Mouse (Mus musculus): ENCODE measurements around the gene Nup62.

The Nup62 gene

DNA sequence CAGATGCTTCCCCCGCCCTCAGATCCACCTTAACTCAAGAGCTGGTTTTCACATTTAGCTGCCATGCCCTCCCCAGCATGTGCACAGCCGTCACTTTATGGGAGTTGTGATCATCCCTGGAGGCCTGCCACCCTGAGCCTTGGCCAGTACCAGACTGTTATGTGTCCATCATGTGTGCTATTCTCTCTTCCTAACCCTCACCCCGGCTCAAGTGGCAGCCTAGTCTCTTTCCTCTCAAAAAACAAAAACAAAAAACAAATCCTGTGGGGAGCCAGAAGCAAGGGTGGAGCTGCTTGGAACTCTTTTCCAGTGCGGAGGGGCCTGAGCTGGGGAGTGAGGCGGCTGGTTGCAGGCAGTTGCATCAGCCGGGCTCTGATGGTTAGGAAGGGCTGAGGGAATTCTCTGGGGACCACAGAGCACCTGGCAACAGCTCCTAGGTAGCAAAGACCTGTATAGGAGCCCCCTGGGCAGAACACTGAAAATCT, 2.9 kb downstream of the Nup62 start:
- no peak for DNase-seq (ENCODE audit: low spot score in 2 of 2)

DNA sequence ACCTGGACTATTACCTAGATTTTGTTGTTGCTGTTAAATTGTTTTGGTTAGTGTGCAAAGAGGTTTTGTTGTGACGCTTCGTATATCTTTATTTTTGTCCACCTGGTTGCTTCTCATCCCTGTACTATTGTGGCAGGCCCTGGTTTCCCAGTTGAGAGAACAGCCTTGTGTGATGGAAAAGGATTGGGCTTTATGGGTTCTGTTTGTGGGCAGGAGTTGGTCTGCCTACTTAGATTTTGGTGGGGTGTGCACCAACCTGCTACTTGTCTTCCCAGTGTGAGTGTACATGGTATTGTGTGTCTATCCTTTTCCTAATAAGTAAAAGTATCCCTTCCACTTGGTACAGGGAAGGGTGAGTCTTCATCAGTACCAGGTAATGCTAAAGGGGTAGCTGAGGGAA, 3.5 kb downstream of the Nup62 start:
- no peak for DNase-seq (ENCODE audit: low spot score in 2 of 2)

DNA sequence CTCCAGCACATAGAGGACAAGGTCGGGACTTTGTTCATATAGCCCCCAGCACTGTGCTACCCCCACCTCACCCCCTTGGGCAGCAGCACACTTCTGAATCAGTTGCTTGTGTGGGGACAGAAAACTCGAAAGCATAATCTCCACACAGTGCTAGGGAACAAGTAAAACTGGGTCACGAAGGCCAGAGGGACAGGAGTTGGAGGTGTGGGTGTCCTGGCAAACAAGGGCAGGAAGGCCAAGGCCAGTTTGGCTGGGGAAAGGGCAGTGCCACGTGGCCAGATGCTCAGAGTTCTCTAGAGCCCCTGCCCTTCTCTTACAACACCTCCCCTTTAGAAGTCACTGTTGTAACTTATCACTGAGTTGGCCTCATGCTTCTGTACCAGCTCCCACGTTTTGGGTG, 4.0 kb downstream of the Nup62 start:
- DNase-seq (ENCODE audit: low spot score in 2 of 2): no peak

DNA sequence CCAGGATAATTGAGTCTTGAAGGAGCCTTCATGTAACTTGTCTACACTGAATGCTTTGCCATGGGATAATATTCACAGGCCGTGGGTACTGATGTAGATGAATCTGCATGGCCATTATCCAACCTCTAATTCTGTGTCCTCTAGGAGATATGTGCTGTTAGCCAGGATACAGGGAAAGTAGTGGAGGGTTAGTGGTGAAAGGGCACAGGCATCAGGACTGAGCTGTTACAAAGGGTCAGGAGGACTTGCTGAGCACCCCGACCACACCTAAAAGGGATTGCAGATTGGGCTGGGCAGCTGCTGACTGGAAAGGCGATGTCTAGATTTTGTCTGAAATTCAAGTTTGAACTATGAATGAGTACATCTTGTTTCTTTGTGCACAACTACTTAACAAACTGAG, 4.6 kb downstream of the Nup62 start:
- DNase-seq (ENCODE audit: low spot score in 2 of 2): no peak

DNA sequence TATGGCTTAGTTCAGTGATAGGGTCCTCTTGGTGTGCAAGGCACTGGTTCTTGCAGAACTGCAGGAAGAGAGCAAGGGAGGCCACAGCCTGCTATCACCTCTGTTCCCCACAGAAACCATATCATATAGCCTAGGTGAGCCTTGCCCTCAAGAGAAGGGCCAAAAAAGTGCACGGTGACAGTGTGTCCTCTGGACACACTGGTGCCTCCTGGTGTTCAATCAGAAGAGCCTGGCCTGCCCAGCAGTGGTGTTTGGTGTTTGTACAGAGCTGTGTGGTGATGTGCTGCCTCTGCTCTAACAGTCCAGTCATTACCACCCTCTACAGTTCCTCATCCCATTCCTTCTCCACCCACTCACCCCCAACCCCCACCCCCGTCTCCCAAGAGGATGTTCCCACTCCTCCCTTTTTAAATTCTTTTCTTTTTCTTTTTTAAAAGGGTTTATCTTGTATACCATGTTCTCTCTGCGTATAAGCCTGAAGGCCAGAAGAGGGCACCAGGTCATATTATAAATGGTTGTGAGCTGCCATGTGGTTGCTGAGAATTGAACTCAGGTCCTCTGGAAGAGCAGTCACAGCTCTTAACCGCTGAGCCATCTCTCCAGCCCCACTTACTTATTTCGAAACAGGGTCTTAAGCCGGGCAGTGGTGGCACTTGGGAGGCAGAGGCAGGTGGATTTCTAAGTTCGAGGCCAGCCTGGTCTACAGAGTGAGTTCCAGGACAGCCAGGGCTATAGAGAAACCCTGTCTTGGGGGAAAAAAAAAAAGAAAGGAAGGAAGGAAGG, 6.0 kb downstream of the Nup62 start:
- DNase-seq (ENCODE audit: low spot score in 2 of 2): peak in 1 of 2 experiments; percentile 24

DNA sequence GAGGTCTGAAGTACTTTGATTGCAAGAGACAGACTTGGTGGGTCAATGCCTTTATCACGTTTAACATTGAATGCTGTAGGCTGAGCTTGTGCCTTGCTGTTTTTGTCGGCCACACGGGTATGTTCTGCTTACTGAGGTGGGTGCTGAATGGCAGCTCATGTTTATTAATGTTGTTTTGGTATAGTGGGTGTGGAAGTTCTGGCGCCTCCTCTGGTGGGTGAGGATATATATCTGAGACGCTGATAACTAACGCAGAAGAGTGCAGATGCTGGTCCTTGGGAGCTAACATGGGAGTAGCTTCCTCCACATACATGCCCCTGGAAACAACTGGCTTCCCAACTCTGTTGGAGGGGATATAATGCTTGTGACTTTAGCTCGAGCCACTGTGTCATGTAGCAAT, 7.5 kb downstream of the Nup62 start:
- no peak for DNase-seq (ENCODE audit: low spot score in 2 of 2)

DNA sequence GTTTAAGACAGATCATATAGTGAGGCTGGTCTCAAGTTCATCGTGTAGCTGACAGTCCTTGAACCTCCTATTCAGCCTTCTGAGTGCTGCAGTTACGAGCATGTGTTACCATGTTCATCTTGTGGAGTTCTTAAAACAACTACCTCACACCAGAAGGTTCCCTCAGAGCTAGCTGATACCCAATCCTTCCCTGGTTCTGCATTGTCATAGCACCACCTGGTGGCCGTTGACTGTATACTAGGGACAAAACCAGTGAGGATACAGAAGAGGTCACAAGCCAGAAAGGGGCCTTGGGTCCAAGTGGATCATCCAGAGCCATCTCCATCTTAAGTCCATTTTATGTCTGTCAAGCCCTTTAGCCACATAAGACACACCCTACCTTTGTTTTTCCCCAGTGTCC, 9.0 kb downstream of the Nup62 start:
- peak; percentile 76 to 82 for DNase-seq (ENCODE audit: low spot score in 2 of 2)

DNA sequence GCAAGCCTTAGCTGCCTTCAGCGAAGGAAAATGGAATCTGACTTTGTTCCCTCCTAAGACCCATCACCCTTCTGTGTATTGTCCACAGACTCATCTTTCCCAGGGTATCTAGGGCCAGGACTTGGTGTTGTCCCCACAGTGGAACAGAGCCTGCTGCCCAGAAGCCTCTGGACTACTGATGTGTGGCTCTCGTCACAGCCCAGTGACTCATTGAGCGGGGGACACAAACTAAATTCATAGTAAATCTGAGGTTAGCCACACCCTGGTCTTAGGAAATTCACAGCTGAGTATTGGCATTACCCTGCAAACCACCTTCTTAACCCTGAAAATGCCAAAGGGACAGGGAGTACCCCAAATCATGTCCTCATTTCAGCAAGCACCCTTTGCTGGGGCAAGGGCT, 10.9 kb downstream of the Nup62 start:
- DNase-seq (ENCODE audit: low spot score in 2 of 2): peak in 1 of 2 experiments; percentile 65

DNA sequence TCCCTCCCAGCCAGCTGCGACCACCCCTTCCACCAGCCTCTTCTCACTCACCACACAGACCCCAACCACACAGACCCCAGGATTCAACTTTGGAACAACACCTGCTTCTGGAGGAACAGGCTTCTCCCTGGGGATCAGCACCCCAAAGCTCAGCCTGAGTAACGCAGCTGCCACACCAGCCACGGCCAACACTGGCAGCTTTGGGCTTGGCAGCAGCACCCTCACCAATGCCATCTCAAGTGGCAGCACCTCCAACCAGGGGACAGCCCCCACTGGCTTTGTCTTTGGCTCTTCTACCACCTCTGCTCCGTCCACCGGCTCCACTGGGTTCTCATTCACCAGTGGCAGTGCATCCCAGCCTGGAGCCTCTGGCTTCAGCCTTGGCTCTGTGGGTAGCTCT, 12.8 kb downstream of the Nup62 start:
- no peak for DNase-seq (ENCODE audit: low spot score in 2 of 2)

DNA sequence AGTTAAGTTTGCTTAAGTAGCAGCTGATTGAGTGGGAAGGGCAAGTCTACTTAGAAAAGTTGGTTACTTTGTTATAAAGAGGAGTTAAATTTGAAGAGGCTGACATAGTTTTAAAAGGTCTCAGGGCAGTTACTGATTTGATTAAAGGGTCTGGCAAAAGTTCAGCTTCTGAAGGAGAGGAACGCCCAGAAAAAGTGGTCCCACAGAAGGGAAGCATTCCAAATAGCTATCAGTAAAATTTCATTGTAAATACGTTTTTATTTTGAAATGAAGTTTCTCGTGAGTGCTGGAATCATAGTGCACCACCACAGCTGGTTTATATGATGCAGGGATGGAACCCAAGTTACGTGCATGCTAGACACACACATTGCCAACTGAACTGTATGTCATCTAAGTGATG, 16.9 kb downstream of the Nup62 start:
- DNase-seq (ENCODE audit: low spot score in 2 of 2): no peak

DNA sequence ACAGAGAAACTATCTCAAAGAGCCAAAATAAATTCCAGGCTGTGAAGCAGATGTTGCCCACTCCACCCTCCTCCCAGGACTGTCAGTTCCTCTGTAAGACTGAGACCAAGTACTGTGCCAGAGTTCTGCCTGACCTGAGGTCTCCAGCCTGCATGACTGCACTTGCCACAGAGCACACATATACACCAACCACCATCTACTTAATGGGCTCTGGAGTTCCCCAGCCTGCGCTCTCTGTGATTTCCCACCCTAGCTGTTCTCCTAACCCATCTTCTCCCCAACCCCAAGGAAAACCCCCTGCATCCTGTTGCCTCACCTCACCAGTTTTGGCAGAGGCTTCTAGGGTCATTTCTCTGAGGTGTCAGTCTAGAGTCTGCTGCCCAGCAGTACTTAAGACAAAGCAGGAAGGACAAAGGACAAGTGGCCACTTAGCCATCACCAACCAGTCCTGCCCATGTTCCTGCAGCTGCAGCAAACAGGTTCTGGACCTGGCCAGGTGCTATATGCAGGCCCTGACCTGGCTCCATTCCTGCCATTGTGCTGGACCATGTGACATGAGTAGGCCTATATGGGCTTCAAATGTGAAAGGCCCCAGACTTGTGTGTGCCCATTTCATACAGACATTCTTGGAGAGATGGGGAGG, 19.6 kb downstream of the Nup62 start:
- peak; percentile 59 to 70 for DNase-seq (ENCODE audit: low spot score in 2 of 2)

DNA sequence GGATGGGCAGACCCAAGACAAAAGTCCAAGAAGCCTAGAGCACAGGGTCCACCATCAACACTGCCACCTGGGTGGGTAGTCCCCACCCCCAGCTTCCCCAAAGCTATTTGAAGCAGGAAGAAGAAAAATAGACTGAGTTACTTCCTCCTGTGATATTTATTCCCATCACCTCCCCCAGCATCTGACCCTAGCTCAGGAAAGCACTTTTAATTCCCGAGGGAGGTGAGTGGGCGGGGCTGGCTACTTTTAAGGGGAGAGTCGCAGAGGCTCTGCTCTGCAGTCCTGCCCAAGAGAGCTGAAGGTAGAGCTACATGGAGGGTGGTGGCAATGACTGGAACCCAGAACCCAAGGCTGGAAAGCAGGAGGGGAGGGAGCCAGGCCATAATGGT, 20.1 kb downstream of the Nup62 start:
- DNase-seq (ENCODE audit: low spot score in 2 of 2): peak in 1 of 2 experiments; percentile 53

DNA sequence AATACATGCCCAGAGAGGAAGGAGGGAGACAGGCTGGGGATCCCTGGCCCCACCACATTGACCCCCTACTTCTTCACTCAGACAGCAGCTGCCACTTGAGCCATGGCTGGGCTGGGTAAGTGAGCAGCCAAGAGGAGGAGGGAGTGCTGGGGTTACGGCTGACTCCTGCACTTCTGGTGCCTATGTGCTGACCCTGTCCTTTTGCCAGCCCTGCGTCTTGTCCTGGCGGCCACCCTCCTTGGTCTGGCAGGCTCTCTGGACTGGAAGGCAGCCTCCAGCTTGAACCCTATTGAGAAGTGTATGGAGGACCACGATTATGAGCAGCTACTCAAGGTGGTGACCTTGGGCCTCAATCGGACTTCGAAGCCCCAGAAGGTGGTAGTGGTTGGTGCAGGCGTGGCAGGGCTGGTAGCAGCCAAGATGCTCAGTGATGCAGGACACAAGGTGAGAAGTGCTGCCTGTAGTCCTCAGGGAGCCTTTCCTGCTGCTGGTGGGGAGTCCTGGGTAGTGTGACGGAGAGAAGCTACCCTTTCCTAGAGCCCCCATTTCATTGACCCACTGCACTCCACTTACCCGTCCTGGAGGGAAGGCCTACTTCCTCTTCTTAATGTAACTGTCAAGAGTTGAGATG, 20.6 kb downstream of the Nup62 start:
- DNase-seq (ENCODE audit: low spot score in 2 of 2): no peak

DNA sequence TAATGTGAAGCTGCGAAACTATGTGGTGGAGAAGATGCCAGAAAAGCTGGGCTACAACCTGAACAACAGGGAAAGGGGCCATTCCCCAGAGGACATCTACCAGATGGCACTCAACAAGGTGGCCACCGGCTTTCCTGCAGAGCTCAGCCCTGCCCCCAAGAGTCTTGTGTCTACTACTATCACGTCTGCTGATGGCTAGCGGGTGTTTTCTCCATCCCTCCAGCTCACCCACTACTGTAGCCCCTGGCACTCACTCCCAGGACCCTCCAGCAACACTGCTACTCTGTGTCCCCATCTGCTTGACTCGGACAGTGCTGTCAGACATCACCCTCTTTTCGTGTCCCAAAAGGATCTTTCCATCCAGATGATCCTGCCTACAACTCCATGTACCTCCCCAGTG, 22.2 kb downstream of the Nup62 start:
- no peak for DNase-seq (ENCODE audit: low spot score in 2 of 2)

DNA sequence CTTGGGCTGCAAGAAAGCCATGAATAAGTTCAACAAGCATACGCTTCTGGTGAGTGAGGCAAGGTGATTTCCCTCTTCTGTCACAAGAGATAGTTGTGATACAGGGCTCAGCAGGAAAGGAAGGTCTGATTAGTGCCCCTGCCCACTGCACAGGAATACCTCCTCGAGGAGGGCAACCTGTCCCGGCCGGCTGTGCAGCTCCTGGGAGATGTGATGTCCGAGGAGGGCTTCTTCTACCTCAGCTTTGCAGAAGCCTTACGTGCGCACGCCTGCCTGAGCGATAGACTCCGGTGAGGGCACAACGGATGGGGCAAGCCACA, 23.2 kb downstream of the Nup62 start:
- DNase-seq (ENCODE audit: low spot score in 2 of 2): no peak

DNA sequence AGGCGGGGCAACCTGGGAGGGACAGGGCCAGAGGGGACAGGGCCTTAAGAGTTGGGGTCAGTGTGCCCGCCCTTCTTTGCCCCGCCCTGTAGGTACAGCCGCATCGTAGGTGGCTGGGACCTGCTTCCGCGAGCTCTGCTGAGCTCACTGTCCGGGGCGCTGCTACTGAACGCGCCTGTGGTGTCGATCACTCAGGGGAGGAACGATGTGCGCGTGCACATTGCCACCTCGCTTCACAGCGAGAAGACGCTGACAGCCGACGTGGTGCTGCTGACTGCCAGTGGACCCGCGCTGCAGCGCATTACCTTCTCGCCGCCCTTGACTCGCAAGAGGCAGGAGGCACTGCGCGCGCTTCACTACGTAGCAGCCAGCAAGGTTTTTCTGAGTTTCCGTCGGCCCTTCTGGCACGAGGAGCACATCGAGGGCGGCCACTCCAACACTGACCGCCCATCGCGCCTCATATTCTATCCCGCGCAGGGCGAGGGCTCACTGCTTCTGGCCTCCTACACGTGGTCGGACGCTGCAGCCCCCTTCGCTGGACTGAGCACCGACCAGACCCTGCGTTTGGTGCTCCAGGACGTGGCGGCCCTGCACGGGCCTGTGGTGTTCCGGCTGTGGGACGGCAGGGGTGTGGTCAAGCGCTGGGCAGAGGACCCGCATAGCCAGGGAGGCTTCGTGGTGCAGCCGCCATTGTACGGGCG, 23.8 kb downstream of the Nup62 start:
- DNase-seq (ENCODE audit: low spot score in 2 of 2): peak; percentile 75 to 80

DNA sequence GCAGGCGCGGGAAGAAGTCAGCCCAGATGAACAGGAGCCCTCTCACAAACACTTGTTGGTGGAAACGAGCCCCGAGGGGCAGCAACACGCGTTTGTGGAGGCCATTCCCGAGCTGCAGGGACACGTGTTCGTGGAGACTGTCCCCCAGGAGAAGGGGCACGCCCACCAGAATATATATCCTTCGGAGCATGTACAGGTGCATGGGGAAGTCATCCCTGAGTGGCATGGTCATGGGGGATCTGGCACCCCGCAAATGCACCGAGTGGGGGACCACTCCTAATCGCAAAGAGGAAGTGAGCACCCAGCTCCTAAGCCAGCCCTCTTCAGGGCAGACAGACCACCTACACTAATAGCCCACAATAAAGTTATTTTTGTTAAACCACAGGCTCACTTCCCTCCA, 24.5 kb downstream of the Nup62 start:
- DNase-seq (ENCODE audit: low spot score in 2 of 2): peak in 1 of 2 experiments; percentile 49

DNA sequence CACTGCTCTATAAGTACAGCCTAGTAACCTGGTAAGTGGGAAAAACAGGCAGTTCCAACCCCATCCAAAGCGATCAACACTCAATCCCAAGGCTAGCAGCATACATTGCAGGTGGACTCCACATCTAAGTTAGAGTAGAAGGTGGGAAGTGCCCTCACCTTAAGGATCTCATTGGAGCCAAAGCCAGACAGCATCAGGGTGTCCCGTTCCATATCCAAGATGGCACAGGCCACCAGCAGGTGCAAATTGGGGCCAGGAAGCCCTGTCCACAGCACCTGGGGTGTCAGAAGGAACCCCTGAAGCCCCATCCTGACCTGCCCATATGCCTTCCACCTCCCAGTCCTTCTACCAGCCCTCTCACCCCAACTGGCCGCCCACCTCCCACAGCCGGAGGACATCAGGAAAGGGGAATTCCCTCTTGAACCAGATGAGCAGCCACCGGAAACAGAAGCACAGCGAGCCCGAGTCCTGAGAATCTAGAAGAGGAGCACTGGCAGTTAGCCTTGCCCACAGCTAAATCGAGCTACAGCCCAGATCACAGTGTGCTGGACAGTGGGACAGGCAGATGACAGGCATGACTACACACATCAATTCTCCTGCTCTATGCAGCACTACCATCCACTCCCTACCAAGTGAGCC, 26.1 kb downstream of the Nup62 start:
- DNase-seq (ENCODE audit: low spot score in 2 of 2): no peak

DNA sequence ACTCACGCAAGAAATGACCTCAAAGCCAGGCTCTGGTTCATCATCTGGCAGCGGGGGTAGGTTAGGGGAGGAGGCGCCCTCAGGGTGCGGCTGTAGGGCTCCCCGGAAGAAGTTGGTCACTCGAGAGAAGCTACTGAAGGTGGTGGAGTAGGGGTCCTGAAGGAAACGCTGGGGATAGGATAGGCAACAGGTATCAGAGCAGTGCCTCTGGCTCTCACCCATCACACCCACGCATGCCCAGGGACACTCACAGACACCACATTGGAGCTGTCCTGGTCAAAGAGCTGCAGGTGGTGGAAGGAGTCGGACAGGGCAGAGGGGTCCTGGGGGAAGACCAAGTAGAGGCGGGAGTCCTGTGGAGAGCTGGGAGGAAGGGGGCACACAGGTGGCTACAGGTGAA, 29.1 kb downstream of the Nup62 start:
- DNase-seq (ENCODE audit: low spot score in 2 of 2): no peak

DNA sequence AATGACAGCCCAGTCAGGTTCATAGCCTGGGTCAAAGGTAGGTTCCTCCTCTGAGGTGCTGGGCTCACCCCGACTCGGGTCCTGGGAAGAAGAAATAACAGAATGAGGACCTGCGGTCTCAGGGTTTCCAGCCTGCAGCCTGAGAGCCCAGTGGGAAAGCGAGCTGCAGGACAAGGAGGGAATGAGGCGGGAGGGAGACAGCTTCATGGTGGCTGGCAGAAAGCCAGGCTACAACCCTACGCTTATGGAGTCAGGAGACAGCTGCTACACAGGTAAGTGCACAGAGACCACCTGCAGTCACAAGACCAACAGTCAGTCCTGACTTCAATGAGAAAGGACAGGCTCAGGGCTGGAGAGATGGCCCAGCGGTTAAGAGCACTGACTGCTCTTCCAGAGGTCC, 30.9 kb downstream of the Nup62 start:
- DNase-seq (ENCODE audit: low spot score in 2 of 2): no peak

DNA sequence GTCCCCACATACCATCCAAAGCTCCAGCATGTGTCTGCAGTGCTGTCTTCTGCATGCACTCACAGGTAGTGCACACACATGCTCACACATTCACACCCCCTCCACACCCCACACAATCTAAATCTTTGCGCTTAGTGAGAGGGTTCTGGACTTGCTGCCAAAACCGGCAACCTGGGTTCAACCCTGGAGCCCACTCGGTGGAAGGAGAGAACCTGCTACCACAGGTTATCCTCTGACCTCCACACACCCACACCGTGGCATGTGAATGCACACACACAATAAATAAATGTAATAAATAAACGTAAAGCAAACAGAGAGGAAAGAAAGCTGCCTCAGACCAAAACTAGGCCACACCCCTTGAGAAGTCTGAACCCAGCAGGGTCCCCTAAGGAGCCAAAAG, 31.9 kb downstream of the Nup62 start:
- no peak for DNase-seq (ENCODE audit: low spot score in 2 of 2)
